Comparison of ENCODE assay signal across 7 mouse cellular contexts in genomic region chr1:161037026-161037425, GRCm38 (mm10). TPM values are rescaled to one million over a fixed set of nuclear protein-coding genes. Genes with fewer than 3 reads are reported as not detected.
DNase-seq lines count a peak whose midpoint lies in the region; ATAC-seq and TF ChIP-seq lines count a peak whose summit lies in the region.

No protein-coding gene starts in this region.

- H3K27ac ChIP-seq in lung, embryonic 16.5 days (ENCODE audit: low read length), result peak overlapping the region; percentile 89; the same call in 1 of the 2 replicates
- peak overlapping the region; percentile 91 for H3K27ac ChIP-seq in embryonic fibroblast, embryonic 13.5 days (ENCODE audit: insufficient read depth, low read length)
- peak overlapping the region; percentile 93; the same call in 1 of the 2 replicates for H3K27ac ChIP-seq in limb, embryonic 13.5 days
- no peak overlapping the region for H3K27ac ChIP-seq in stomach, postnatal 0 days (replicated peaks)

- H3K27me3 ChIP-seq in lung, embryonic 16.5 days (ENCODE audit: control insufficient read depth, insufficient read depth, low read depth, low read length), result no peaks in the 10 kb centered on the region
- H3K27me3 ChIP-seq in limb, embryonic 13.5 days, result no peaks in the 10 kb centered on the region
- H3K27me3 ChIP-seq in stomach, postnatal 0 days (ENCODE audit: control insufficient read depth, insufficient read depth, low read length), result no peaks in the 10 kb centered on the region

- H3K4me3 ChIP-seq in lung, embryonic 16.5 days (ENCODE audit: low read length), result peak overlapping the region; percentile 90
- peak overlapping the region; percentile 82 for H3K4me3 ChIP-seq in embryonic fibroblast, embryonic 13.5 days (ENCODE audit: insufficient read depth, low read length)
- peak overlapping the region; percentile 81 for H3K4me3 ChIP-seq in limb, embryonic 13.5 days
- peak overlapping the region; percentile 84 for H3K4me3 ChIP-seq in stomach, postnatal 0 days (ENCODE audit: low read depth, low read length)

- TF ChIP-seq EP300 in stomach, postnatal 0 days (optimal IDR thresholded peaks at IDR 0.05), result no peak

- WGBS in lung, embryonic 16.5 days, result 2% methylated on average over 1 of the region's 1 CpGs
- 0% methylated on average over 1 of the region's 1 CpGs for WGBS in limb, embryonic 13.5 days
- 0% methylated on average over 1 of the region's 1 CpGs for WGBS in stomach, postnatal 0 days

- peak overlapping the region; percentile 87 for H3K4me2 ChIP-seq in lung, embryonic 16.5 days (ENCODE audit: low read depth, low read length)
- H3K4me2 ChIP-seq in limb, embryonic 13.5 days (replicated peaks), result peak overlapping the region; percentile 89
- H3K4me2 ChIP-seq in stomach, postnatal 0 days (replicated peaks; ENCODE audit: low read depth), result peak overlapping the region; percentile 70

- peaks cover 31% of the 10 kb centered on the region for H3K36me3 ChIP-seq in lung, embryonic 16.5 days (ENCODE audit: control insufficient read depth, insufficient read depth, low read length)
- peaks cover 48% of the 10 kb centered on the region for H3K36me3 ChIP-seq in limb, embryonic 13.5 days
- H3K36me3 ChIP-seq in stomach, postnatal 0 days (ENCODE audit: control insufficient read depth, insufficient read depth, low read length), result peaks cover 10% of the 10 kb centered on the region; the same call in 1 of the 2 replicates

- peaks cover 15% of the 10 kb centered on the region for H3K4me1 ChIP-seq in lung, embryonic 16.5 days (replicated peaks; ENCODE audit: control insufficient read depth, insufficient read depth, low read length)
- H3K4me1 ChIP-seq in embryonic fibroblast, embryonic 13.5 days (ENCODE audit: control insufficient read depth, insufficient read depth, low read length), result 0 out of 2 replicates have a peak, but pooled peaks cover 4% of the 10 kb centered on the region
- peaks cover 18% of the 10 kb centered on the region for H3K4me1 ChIP-seq in limb, embryonic 13.5 days
- H3K4me1 ChIP-seq in stomach, postnatal 0 days (replicated peaks; ENCODE audit: control insufficient read depth, insufficient read depth), result no peaks in the 10 kb centered on the region; the same call in 1 of the 2 replicates

- ATAC-seq in lung, embryonic 16.5 days (ENCODE audit: low read depth), result no peak
- ATAC-seq in limb, embryonic 13.5 days (ENCODE audit: low FRiP score, low read depth), result no peak
- no peak for ATAC-seq in stomach, postnatal 0 days (ENCODE audit: low FRiP score, low TSS enrichment)

- TF ChIP-seq CTCF in embryonic fibroblast, embryonic 13.5 days (IDR thresholded peaks at IDR 0.05; ENCODE audit: borderline replicate concordance, insufficient read depth, low read length), result no peak
- no peak for TF ChIP-seq CTCF in stomach, postnatal 0 days (IDR thresholded peaks at IDR 0.05; ENCODE audit: low read depth)

- DNase-seq in lung, postnatal 14 days, result no peak
- no peak for DNase-seq in stomach, postnatal 0 days (ENCODE audit: low spot score)
- DNase-seq in thymus, adult 18-20 months, result no peak
- DNase-seq in layer of hippocampus, postnatal 25 days (ENCODE audit: extremely low spot score in 1 of 2, low spot score in 1 of 2), result no peak

- H3K9me3 ChIP-seq in lung, embryonic 16.5 days (ENCODE audit: control insufficient read depth, low read length), result no peaks in the 10 kb centered on the region
- no peaks in the 10 kb centered on the region for H3K9me3 ChIP-seq in limb, embryonic 13.5 days
- H3K9me3 ChIP-seq in stomach, postnatal 0 days (ENCODE audit: control insufficient read depth, low read length), result no peaks in the 10 kb centered on the region

- TF ChIP-seq POLR2A in embryonic fibroblast, embryonic 13.5 days (IDR thresholded peaks at IDR 0.05; ENCODE audit: low read depth, low read length), result no peak

- H3K9ac ChIP-seq in lung, embryonic 16.5 days (ENCODE audit: low read length), result peak overlapping the region; percentile 96
- H3K9ac ChIP-seq in limb, embryonic 13.5 days, result peak overlapping the region; percentile 98
- H3K9ac ChIP-seq in stomach, postnatal 0 days (ENCODE audit: low read length), result no peak overlapping the region

RNA-seq across cellular contexts. Expression of gene Zbtb37, which starts 2.4 kb away (rescaled TPM):
- polyA plus RNA-seq in lung, embryonic 16.5 days (2015; fragmentation: Nextera tagmentation; extraction: Ambion mirVana), result 7.5 and 12.2 TPM in 2 replicates
- 9.6 and 11.2 TPM in 2 replicates for polyA plus RNA-seq in embryonic fibroblast, embryonic 13.5 days (2011; ENCODE audit: insufficient read length, low read depth, missing spikeins)
- polyA plus RNA-seq in limb, embryonic 13.5 days (2015; fragmentation: Nextera tagmentation; extraction: Ambion mirVana), result 10.8 and 13.4 TPM in 2 replicates
- 2.2 and 2.8 TPM in 2 replicates for polyA plus RNA-seq in stomach, postnatal 0 days (2015; fragmentation: Nextera tagmentation; extraction: Ambion mirVana)
- 10 to 100 TPM; 15.0 to 18.2 TPM for total RNA-seq in layer of hippocampus, postnatal 25 days (2021)

RNA-seq across cellular contexts. Expression of gene Dars2, which starts 33.4 kb away (rescaled TPM):
- polyA plus RNA-seq in lung, embryonic 16.5 days (2015; fragmentation: Nextera tagmentation; extraction: Ambion mirVana), result 30.8 and 31.8 TPM in 2 replicates
- 16.8 and 22.8 TPM in 2 replicates for polyA plus RNA-seq in embryonic fibroblast, embryonic 13.5 days (2011; ENCODE audit: insufficient read length, low read depth, missing spikeins)
- polyA plus RNA-seq in limb, embryonic 13.5 days (2015; fragmentation: Nextera tagmentation; extraction: Ambion mirVana), result 25.4 and 26.9 TPM in 2 replicates
- 15.9 and 16.2 TPM in 2 replicates for polyA plus RNA-seq in stomach, postnatal 0 days (2015; fragmentation: Nextera tagmentation; extraction: Ambion mirVana)
- 10 to 100 TPM; 22.8 to 26.3 TPM for total RNA-seq in layer of hippocampus, postnatal 25 days (2021)

RNA-seq across cellular contexts. Expression of gene Cenpl, which starts 33.5 kb away (rescaled TPM):
- 37.8 and 38.3 TPM in 2 replicates for polyA plus RNA-seq in lung, embryonic 16.5 days (2015; fragmentation: Nextera tagmentation; extraction: Ambion mirVana)
- 7.2 and 11.3 TPM in 2 replicates for polyA plus RNA-seq in embryonic fibroblast, embryonic 13.5 days (2011; ENCODE audit: insufficient read length, low read depth, missing spikeins)
- 33.9 and 35.0 TPM in 2 replicates for polyA plus RNA-seq in limb, embryonic 13.5 days (2015; fragmentation: Nextera tagmentation; extraction: Ambion mirVana)
- polyA plus RNA-seq in stomach, postnatal 0 days (2015; fragmentation: Nextera tagmentation; extraction: Ambion mirVana), result 9.6 and 10.2 TPM in 2 replicates
- 1 to 10 TPM; 1.5 to 1.8 TPM for total RNA-seq in layer of hippocampus, postnatal 25 days (2021)

RNA-seq across cellular contexts. Expression of gene Serpinc1, which starts 58.6 kb away (rescaled TPM):
- 2.8 and 13.9 TPM in 2 replicates for polyA plus RNA-seq in lung, embryonic 16.5 days (2015; fragmentation: Nextera tagmentation; extraction: Ambion mirVana)
- 0.55 and 0.70 TPM in 2 replicates for polyA plus RNA-seq in embryonic fibroblast, embryonic 13.5 days (2011; ENCODE audit: insufficient read length, low read depth, missing spikeins)
- polyA plus RNA-seq in limb, embryonic 13.5 days (2015; fragmentation: Nextera tagmentation; extraction: Ambion mirVana), result 3.9 and 4.3 TPM in 2 replicates
- polyA plus RNA-seq in stomach, postnatal 0 days (2015; fragmentation: Nextera tagmentation; extraction: Ambion mirVana), result 2.1 and 4.7 TPM in 2 replicates
- total RNA-seq in layer of hippocampus, postnatal 25 days (2021), result under 1 TPM; 0.15 to 0.47 TPM
